Mouse (Mus musculus): Measurements from ENCODE around the gene Tlr2.

DNA sequence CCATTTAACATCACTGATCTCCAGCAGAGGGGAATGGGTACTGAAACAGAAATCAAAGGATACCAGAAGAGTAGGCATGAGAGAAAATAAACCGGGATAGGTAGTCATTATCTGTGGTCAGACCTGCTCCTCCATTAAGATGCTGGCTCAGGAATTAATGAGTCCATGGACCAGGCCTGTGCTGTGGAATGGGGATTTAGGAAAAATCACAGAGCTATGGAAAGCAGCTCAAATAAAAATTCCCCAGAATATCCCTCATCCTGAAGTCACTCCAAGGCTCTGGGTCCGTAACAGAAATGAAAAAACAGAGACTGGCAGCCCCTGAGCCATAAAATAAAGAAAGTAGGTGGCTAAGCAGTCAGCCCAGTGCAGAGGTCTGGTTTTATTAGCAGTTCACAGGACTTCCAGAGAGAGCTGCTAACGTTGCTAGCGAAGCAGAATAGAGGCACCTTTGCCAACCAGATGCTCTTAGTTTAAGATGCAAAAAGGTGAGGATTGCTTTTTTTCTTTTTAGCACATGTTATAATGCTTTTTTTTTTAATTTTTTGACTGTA, 25.1 kb downstream of the Tlr2 start:
- no peak for TF ChIP-seq POLR2A (IDR thresholded peaks at IDR 0.05; ENCODE audit: low read depth, low read length)
- no peak for TF ChIP-seq CTCF (IDR thresholded peaks at IDR 0.05; ENCODE audit: extremely low read depth, insufficient read depth, insufficient read length, insufficient replicate concordance)

Data from spleen, adult 2 months (tissue).